Mouse (Mus musculus) heart, embryonic 16.5 days (tissue): ENCODE results near the gene Hist1h1c. TPM values are rescaled to one million over a fixed set of nuclear protein-coding genes. Genes with fewer than 3 reads are reported as not detected.

Source experiments
- ATAC-seq: fragments of 200-750 bp; cut with Nextera tagmentation; replicated peaks from 2 replicates; pipeline ENCODE4 v1.8.0; 2017; ENCODE audit warnings: moderate number of reproducible peaks; ENCODE audit not compliant: insufficient read depth, low FRiP score; ENCODE audit errors: extremely low read depth
- H3K27ac ChIP-seq: fragments of 300-500 bp; sonication (generic); 2 replicates; pipeline ENCODE4 v1.5.1; 2014; ENCODE audit warnings: mild to moderate bottlenecking, low read length, control low read depth, moderate library complexity
- H3K27me3 ChIP-seq: fragments of 300-500 bp; sonication (generic); 2 replicates; pipeline ENCODE4 v1.6.1; 2014; ENCODE audit warnings: low read length, mixed read lengths; ENCODE audit not compliant: control insufficient read depth, insufficient read depth
- H3K36me3 ChIP-seq: fragments of 300-500 bp; sonication (generic); 2 replicates; pipeline ENCODE4 v1.6.1; 2014; ENCODE audit not compliant: control insufficient read depth, insufficient read depth
- H3K4me1 ChIP-seq: fragments of 300-500 bp; sonication (generic); 2 replicates; pipeline ENCODE4 v1.6.1; 2014; ENCODE audit warnings: low read length, mixed read lengths; ENCODE audit not compliant: control insufficient read depth, insufficient read depth
- H3K4me2 ChIP-seq: fragments of 300-500 bp; sonication (generic); 2 replicates; pipeline ENCODE4 v1.6.1; 2014; ENCODE audit warnings: low read depth, mild to moderate bottlenecking, control low read depth, low read length
- H3K4me3 ChIP-seq: fragments of 300-500 bp; sonication (generic); 2 replicates; pipeline ENCODE4 v1.5.1; 2014; ENCODE audit warnings: mild to moderate bottlenecking, control low read depth, low read length
- H3K9ac ChIP-seq: fragments of 300-500 bp; sonication (generic); 2 replicates; pipeline ENCODE4 v1.6.1; 2014; ENCODE audit warnings: low read length, control low read depth
- H3K9me3 ChIP-seq: fragments of 300-500 bp; sonication (generic); replicated peaks from 2 replicates; pipeline ENCODE4 v1.6.1; 2016; ENCODE audit warnings: low read length; ENCODE audit not compliant: control insufficient read depth
- WGBS: fragments of 180-500 bp; shearing (Covaris S2); extraction: QIAGEN DNeasy Blood & Tissue Kit; methylation state at CpG from one replicate; pipeline ENCODE4 v1.1.7; 2014; 5-methylcytosine and 5-hydroxymethylcytosine counted together
- microRNA-seq: library from miRNA; unstranded; fragments of <30 nt; microRNA quantifications from one replicate; pipeline ENCODE4, GENCODE M21; 2017
- polyA plus RNA-seq: library from polyadenylated mRNA; unstranded; fragments of >200 nt; fragmentation: Nextera tagmentation; extraction: Ambion mirVana; gene quantifications from 2 replicates; pipeline ENCODE4 v1.2.1, GENCODE M21; 2015

The Hist1h1c gene
- polyA plus RNA-seq, 1 experiment from 2014 or later: 38.0 TPM

- ATAC-seq: no peak
- H3K27me3 ChIP-seq: no peaks in the 10 kb centered on the region
Measured at GRCm38 (mm10) chr13:23778339-23778738, 39.7 kb downstream of the Hist1h1c start.

GRCm38 (mm10) chr13:23779025-23779424 lies 40.4 kb downstream of the Hist1h1c start:
- H3K4me1 ChIP-seq: no peaks in the 10 kb centered on the region
- no peak for ATAC-seq
- 61% methylated on average over 4 of the region's 4 CpGs for WGBS
- H3K36me3 ChIP-seq: no peaks in the 10 kb centered on the region
- no peak overlapping the region for H3K27ac ChIP-seq
- H3K9me3 ChIP-seq: no peaks in the 10 kb centered on the region
- no peaks in the 10 kb centered on the region for H3K27me3 ChIP-seq
- no peak overlapping the region for H3K4me3 ChIP-seq
- H3K4me2 ChIP-seq: no peak overlapping the region
- H3K9ac ChIP-seq: no peak overlapping the region

More at GRCm38 (mm10) chr13:23778339-23778738, 39.7 kb downstream of the Hist1h1c start:
- Histone ChIP-seq H3K9ac (no peak overlapping the region), H3K4me1 (no peaks in the 10 kb centered on the region), H3K9me3 (no peaks in the 10 kb centered on the region), H3K36me3 (no peaks in the 10 kb centered on the region), H3K4me3 (no peak overlapping the region), H3K4me2 (no peak overlapping the region), H3K27ac (no peak overlapping the region)
- WGBS: 92% methylated on average over 7 of the region's 7 CpGs

Small RNA genes lying within 50 kb of the gene (microRNA-seq; reads per million reads assigned to microRNA genes)
- gene Gm44314 (not detected), gene Gm44484 (not detected)

Other genes with a start within 250 kb of the Hist1h1c start
- gene Btn2a2, start 250.0 kb upstream of the Hist1h1c start, polyA plus RNA-seq: 0.29 and 0.34 TPM in 2 replicates
- 7.7 and 8.6 TPM in 2 replicates for gene Hist1h4h, start 207.8 kb upstream of the Hist1h1c start, polyA plus RNA-seq
- 3.8 and 9.2 TPM in 2 replicates for gene Hist1h2af, start 204.9 kb upstream of the Hist1h1c start, polyA plus RNA-seq
- 2.0 and 2.2 TPM in 2 replicates for gene Hist1h3g, start 203.4 kb upstream of the Hist1h1c start, polyA plus RNA-seq
- 0.38 and 0.52 TPM in 2 replicates for gene Hist1h2bh, start 195.4 kb upstream of the Hist1h1c start, polyA plus RNA-seq
- gene Hist1h3f, start 194.8 kb upstream of the Hist1h1c start, polyA plus RNA-seq: 0.20 and 0.37 TPM in 2 replicates
- gene Hist1h4f, start 187.2 kb upstream of the Hist1h1c start, polyA plus RNA-seq: 0.53 TPM in 1 of 2 replicates, not detected in the other
- 0.21 and 0.37 TPM in 2 replicates for gene Hist1h1d, start 185.5 kb upstream of the Hist1h1c start, polyA plus RNA-seq
- gene Hist1h3e, start 176.4 kb upstream of the Hist1h1c start, polyA plus RNA-seq: 1.7 and 2.1 TPM in 2 replicates
- 34.0 and 34.2 TPM in 2 replicates for gene Hist1h2ae, start 167.6 kb upstream of the Hist1h1c start, polyA plus RNA-seq
- 4.2 and 5.1 TPM in 2 replicates for gene Hist1h2bg, start 167.4 kb upstream of the Hist1h1c start, polyA plus RNA-seq
- 0.37 and 2.4 TPM in 2 replicates for gene Hist1h2bf, start 164.6 kb upstream of the Hist1h1c start, polyA plus RNA-seq
- 1.2 and 1.8 TPM in 2 replicates for gene Hist1h2ad, start 164.4 kb upstream of the Hist1h1c start, polyA plus RNA-seq
- gene Hist1h3d, start 163.0 kb upstream of the Hist1h1c start, polyA plus RNA-seq: 1.4 and 1.8 TPM in 2 replicates
- gene Hist1h4d, start 157.2 kb upstream of the Hist1h1c start, polyA plus RNA-seq: 48.7 and 49.1 TPM in 2 replicates
- 1.9 and 2.0 TPM in 2 replicates for gene Hist1h2be, start 117.7 kb upstream of the Hist1h1c start, polyA plus RNA-seq
- gene Hist1h1e, start 116.2 kb upstream of the Hist1h1c start, polyA plus RNA-seq: 10.4 and 11.5 TPM in 2 replicates
- 0.52 and 0.75 TPM in 2 replicates for gene Hist1h2ac, start 54.9 kb upstream of the Hist1h1c start, polyA plus RNA-seq
- gene Hist1h2bc, start 54.6 kb upstream of the Hist1h1c start, polyA plus RNA-seq: 49.7 and 53.7 TPM in 2 replicates
- gene Hist1h1t, start 43.0 kb upstream of the Hist1h1c start, polyA plus RNA-seq: not detected in 2 replicates
- 1.9 and 2.8 TPM in 2 replicates for gene Hist1h4c, start 40.4 kb upstream of the Hist1h1c start, polyA plus RNA-seq
- gene Hfe, start 28.0 kb upstream of the Hist1h1c start, polyA plus RNA-seq: 11.7 and 14.9 TPM in 2 replicates
- gene Hist1h3c, start 6.8 kb downstream of the Hist1h1c start, polyA plus RNA-seq: 3.0 and 3.8 TPM in 2 replicates
- 0.98 and 2.2 TPM in 2 replicates for gene Hist1h2bb, start 7.9 kb downstream of the Hist1h1c start, polyA plus RNA-seq
- gene Hist1h2ab, start 12.3 kb downstream of the Hist1h1c start, polyA plus RNA-seq: 17.0 and 20.0 TPM in 2 replicates
- gene Hist1h3b, start 13.5 kb downstream of the Hist1h1c start, polyA plus RNA-seq: 3.2 and 5.0 TPM in 2 replicates
- 1.2 and 1.5 TPM in 2 replicates for gene Hist1h4b, start 18.2 kb downstream of the Hist1h1c start, polyA plus RNA-seq
- 0.32 TPM in 1 of 2 replicates, not detected in the other for gene Hist1h4a, start 22.4 kb downstream of the Hist1h1c start, polyA plus RNA-seq
- 1.5 and 3.4 TPM in 2 replicates for gene Hist1h3a, start 23.6 kb downstream of the Hist1h1c start, polyA plus RNA-seq
- gene Hist1h1a, start 24.9 kb downstream of the Hist1h1c start, polyA plus RNA-seq: 0.79 and 0.97 TPM in 2 replicates
- 0.10 TPM in 1 of 2 replicates, not detected in the other for gene Trim38, start 31.1 kb downstream of the Hist1h1c start, polyA plus RNA-seq
- not detected in 2 replicates for gene Slc17a2, start 68.2 kb downstream of the Hist1h1c start, polyA plus RNA-seq
- not detected in 2 replicates for gene Slc17a3, start 100.6 kb downstream of the Hist1h1c start, polyA plus RNA-seq
- not detected in 2 replicates for gene Slc17a1, start 128.9 kb downstream of the Hist1h1c start, polyA plus RNA-seq
- 0.09 TPM in 1 of 2 replicates, not detected in the other for gene Slc17a4, start 176.2 kb downstream of the Hist1h1c start, polyA plus RNA-seq
- gene Hist1h2ba, start 195.3 kb downstream of the Hist1h1c start, polyA plus RNA-seq: not detected in 2 replicates
- not detected in 2 replicates for gene Hist1h2aa, start 195.7 kb downstream of the Hist1h1c start, polyA plus RNA-seq